Mouse (Mus musculus) cerebellum, adult 2 months (tissue): ENCODE measurements around the gene Ogg1.
A peak's percentile ranks its signal among the peaks of the same experiment; 100 is the strongest.

ENCODE experiments used
- CTCF ChIP-seq: fragments of 200-500 bp; IDR thresholded peaks from 2 replicates; pipeline ENCODE4 v1.5.1; 2011; ENCODE audit warnings: low read depth, mild to moderate bottlenecking, control low read depth, low read length, moderate library complexity, borderline replicate concordance; ENCODE audit not compliant: insufficient read depth
- POLR2A ChIP-seq: fragments of 200-500 bp; IDR thresholded peaks from 2 replicates; pipeline ENCODE4 v1.6.1; 2011; ENCODE audit warnings: low read length, control low read depth, borderline replicate concordance; ENCODE audit not compliant: insufficient read depth

GRCm38 (mm10) chr6:113343177-113344092, 16.7 kb downstream of the Ogg1 start, which contains the start of gene Camk1:
- TF ChIP-seq CTCF (no peak), POLR2A (peak; percentile 67; the same call in 1 of the 2 replicates)
